Mouse (Mus musculus) left cerebral cortex, adult 2 months (tissue): ENCODE data around the gene H2afb1. TPM values are rescaled to one million over a fixed set of nuclear protein-coding genes. Genes with fewer than 3 reads are reported as not detected.
"Not testable (repeated sequence)": the region's sequence is repeated elsewhere in the genome, so short reads cannot be mapped to it uniquely, and the experiment has no call there.

Source experiments
- DNase-seq, 2 experiments: peaks; one replicate each; pipeline ENCODE4 v3.0.0; 2021 to 2022; ENCODE audit warnings: low spot score in 2 of 2, mixed read lengths in 1 of 2; ENCODE audit errors: extremely low spot score in 1 of 2
- H3K27ac ChIP-seq: fragments of 200-600 bp; 2 replicates; pipeline ENCODE4 v1.8.1; 2022
- H3K4me3 ChIP-seq: fragments of 200-600 bp; 2 replicates; pipeline ENCODE4 v1.8.1; 2022
- CTCF ChIP-seq: fragments of 200-600 bp; IDR thresholded peaks from 2 replicates; pipeline ENCODE4 v1.8.1; 2022; ENCODE audit warnings: antibody characterized with exemption, mild to moderate bottlenecking, moderate library complexity
- intact Hi-C: fragments of 180-260 bp; cut with DNase I; formaldehyde crosslinking; loops from one replicate; pipeline ENCODE4 v1.15.1; 2025
- long read RNA-seq, 2 experiments: library from polyadenylated mRNA; stranded (forward); transcript quantifications; one replicate each; pipeline ENCODE4 v2.0.0; 2021; ENCODE audit warnings: borderline mapping rate in 2 of 2
- total RNA-seq, 2 experiments: library from RNA; stranded (reverse); gene quantifications; 2 replicates each; pipeline ENCODE4 v1.2.3; 2021

The H2afb1 gene
- total RNA-seq, result not detected
- long read RNA-seq, experiment 1, result 0 reads
- long read RNA-seq, experiment 2, result 0 reads

GRCm38 (mm10) chrX:117014457-117014856 is at the start of gene H2afb1:
TSS of gene H2afb1 (plus strand) at chrX:117014757.
- H3K4me3 ChIP-seq, DNase-seq, H3K27ac ChIP-seq, intact Hi-C loops: not testable (repeated sequence)

- Histone ChIP-seq H3K4me3 (no peak overlapping the region), H3K27ac (no peak overlapping the region)
- intact Hi-C loops, result no loop called here
- TF ChIP-seq CTCF, result no peak
- no peak for DNase-seq
Measured at GRCm38 (mm10) chrX:117036085-117036484, 21.5 kb downstream of the H2afb1 start.
